Mouse (Mus musculus): ENCODE measurements around the gene Map4.

Map4 gene

GRCm38 (mm10) chr9:110019224-110019623, 88.0 kb downstream of the Map4 start:
- no peak for DNase-seq

GRCm38 (mm10) chr9:110020405-110020804, 89.1 kb downstream of the Map4 start:
- DNase-seq: no peak

GRCm38 (mm10) chr9:110021463-110021862, 90.2 kb downstream of the Map4 start:
- DNase-seq: no peak

- no peak for DNase-seq
Measured at GRCm38 (mm10) chr9:110022151-110022550, 90.9 kb downstream of the Map4 start.

- no peak for DNase-seq
Measured at GRCm38 (mm10) chr9:110035091-110035490, 103.8 kb downstream of the Map4 start.

GRCm38 (mm10) chr9:110037895-110038294, 106.6 kb downstream of the Map4 start:
- DNase-seq: peak; percentile 7

- DNase-seq: no peak
Measured at GRCm38 (mm10) chr9:110038485-110038884, 107.2 kb downstream of the Map4 start.

- DNase-seq: no peak
Measured at GRCm38 (mm10) chr9:110044373-110044772, 113.1 kb downstream of the Map4 start.

GRCm38 (mm10) chr9:110045763-110046377, 114.6 kb downstream of the Map4 start:
- no peak for DNase-seq

GRCm38 (mm10) chr9:110047260-110047659, 116.0 kb downstream of the Map4 start:
- no peak for DNase-seq

- no peak for DNase-seq
Measured at GRCm38 (mm10) chr9:110047857-110048256, 116.6 kb downstream of the Map4 start.

GRCm38 (mm10) chr9:110051184-110051583, 119.9 kb downstream of the Map4 start:
- DNase-seq: no peak

- DNase-seq: no peak
Measured at GRCm38 (mm10) chr9:110051869-110052661, 120.8 kb downstream of the Map4 start.

- no peak for DNase-seq
Measured at GRCm38 (mm10) chr9:110052951-110053304, 121.7 kb downstream of the Map4 start.

- DNase-seq: no peak
Measured at GRCm38 (mm10) chr9:110053305-110054079, 122.2 kb downstream of the Map4 start.

GRCm38 (mm10) chr9:110054080-110054421, 122.8 kb downstream of the Map4 start:
- DNase-seq: no peak

- no peak for DNase-seq
Measured at GRCm38 (mm10) chr9:110054781-110055180, 123.5 kb downstream of the Map4 start.

- DNase-seq: no peak
Measured at GRCm38 (mm10) chr9:110057200-110057599, 125.9 kb downstream of the Map4 start.

GRCm38 (mm10) chr9:110060761-110061160, 129.5 kb downstream of the Map4 start:
- no peak for DNase-seq

GRCm38 (mm10) chr9:110062405-110062804, 131.1 kb downstream of the Map4 start:
- DNase-seq: no peak

GRCm38 (mm10) chr9:110062861-110063260, 131.6 kb downstream of the Map4 start:
- no peak for DNase-seq

- DNase-seq: no peak
Measured at GRCm38 (mm10) chr9:110064641-110065040, 133.4 kb downstream of the Map4 start.

GRCm38 (mm10) chr9:110068745-110069144, 137.5 kb downstream of the Map4 start:
- DNase-seq: no peak

GRCm38 (mm10) chr9:110070358-110070757, 139.1 kb downstream of the Map4 start:
- DNase-seq: no peak

Data from liver (tissue).